Mouse (Mus musculus): Measurements from ENCODE around the gene Gfod1. TPM values are rescaled to one million over a fixed set of nuclear protein-coding genes. Genes with fewer than 3 reads are reported as not detected.

Gene Gfod1
- total RNA-seq, 2 experiments from 2014 or later: 4.3 to 5.9 TPM

- intact Hi-C loops (cut with DNase I): no loop called here
- DNase-seq: no peak
Observed at GRCm38 (mm10) chr13:43215144-43215993, 88.6 kb downstream of the Gfod1 start.

GRCm38 (mm10) chr13:43212338-43212737 is 91.6 kb downstream of the Gfod1 start:
- peak in 1 of 2 experiments; percentile 42 for DNase-seq
- intact Hi-C loops (cut with DNase I): no loop called here

- no peak for DNase-seq
- intact Hi-C loops (cut with DNase I): no loop called here
Observed at GRCm38 (mm10) chr13:43210956-43211355, 93.0 kb downstream of the Gfod1 start.

GRCm38 (mm10) chr13:43209560-43209959 is 94.4 kb downstream of the Gfod1 start:
- DNase-seq: no peak
- intact Hi-C loops (cut with DNase I): no loop called here

- intact Hi-C loops (cut with DNase I): no loop called here
- no peak for DNase-seq
Observed at GRCm38 (mm10) chr13:43208914-43209439, 95.0 kb downstream of the Gfod1 start.

- DNase-seq: no peak
- intact Hi-C loops (cut with DNase I): no loop called here
Observed at GRCm38 (mm10) chr13:43206118-43206683, 97.8 kb downstream of the Gfod1 start.

- DNase-seq: no peak
- intact Hi-C loops (cut with DNase I): loop anchor here (5.0 kb wide), 1 partner anchor 99 kb away; the partner anchor contains the start of gene Gfod1
Observed at GRCm38 (mm10) chr13:43203641-43204040, 100.3 kb downstream of the Gfod1 start.

GRCm38 (mm10) chr13:43203234-43203633 is 100.7 kb downstream of the Gfod1 start:
- no peak for DNase-seq
- intact Hi-C loops (cut with DNase I): loop anchor here (5.0 kb wide), 1 partner anchor 99 kb away; the partner anchor contains the start of gene Gfod1

- no peak for DNase-seq
- intact Hi-C loops (cut with DNase I): loop anchor here (5.0 kb wide), 1 partner anchor 100 kb away; the partner anchor contains the start of gene Gfod1
Observed at GRCm38 (mm10) chr13:43202351-43202750, 101.6 kb downstream of the Gfod1 start.

GRCm38 (mm10) chr13:43201033-43201432 is 102.9 kb downstream of the Gfod1 start:
- DNase-seq: no peak
- intact Hi-C loops (cut with DNase I): loop anchor here (5.0 kb wide), 1 partner anchor 101 kb away; the partner anchor contains the start of gene Gfod1

GRCm38 (mm10) chr13:43200473-43200872 is 103.5 kb downstream of the Gfod1 start:
- intact Hi-C loops (cut with DNase I): loop anchor here (5.0 kb wide), 1 partner anchor 102 kb away; the partner anchor contains the start of gene Gfod1
- DNase-seq: no peak

GRCm38 (mm10) chr13:43199749-43200148 is 104.2 kb downstream of the Gfod1 start:
- intact Hi-C loops (cut with DNase I): loop anchor here (5.0 kb wide), 3 partner anchors 103 to 198 kb away; partner anchors contain the start of genes Gfod1 and Nol7
- no peak for DNase-seq

- intact Hi-C loops (cut with DNase I): loop anchor here (5.0 kb wide), 2 partner anchors 133 to 198 kb away; partner anchors contain the start of gene Nol7
- DNase-seq: no peak
Observed at GRCm38 (mm10) chr13:43199282-43199681, 104.7 kb downstream of the Gfod1 start.

GRCm38 (mm10) chr13:43197187-43197586 is 106.8 kb downstream of the Gfod1 start:
- intact Hi-C loops (cut with DNase I): loop anchor here (5.0 kb wide), 2 partner anchors 135 to 200 kb away; partner anchors contain the start of gene Nol7
- DNase-seq: no peak

GRCm38 (mm10) chr13:43196000-43196399 is 108.0 kb downstream of the Gfod1 start:
- intact Hi-C loops (cut with DNase I): loop anchor here (5.0 kb wide), 2 partner anchors 136 to 201 kb away; partner anchors contain the start of gene Nol7
- no peak for DNase-seq

GRCm38 (mm10) chr13:43193932-43194331 is 110.0 kb downstream of the Gfod1 start:
- intact Hi-C loops (cut with DNase I): no loop called here
- no peak for DNase-seq

- DNase-seq: no peak
- intact Hi-C loops (cut with DNase I): no loop called here
Observed at GRCm38 (mm10) chr13:43193266-43193665, 110.7 kb downstream of the Gfod1 start.

- no peak for DNase-seq
- intact Hi-C loops (cut with DNase I): no loop called here
Observed at GRCm38 (mm10) chr13:43191741-43192192, 112.2 kb downstream of the Gfod1 start.

- no peak for DNase-seq
- intact Hi-C loops (cut with DNase I): no loop called here
Observed at GRCm38 (mm10) chr13:43191290-43191689, 112.7 kb downstream of the Gfod1 start.

GRCm38 (mm10) chr13:43187736-43188135 is 116.2 kb downstream of the Gfod1 start:
- intact Hi-C loops (cut with DNase I): no loop called here

More at GRCm38 (mm10) chr13:43187736-43188135, 116.2 kb downstream of the Gfod1 start:
- DNase-seq: no peak

Measured in gastrocnemius, postnatal 36 days (tissue).